29 mouse cellular contexts compared by ENCODE assay signal in genomic region chr3:150640004-150640676, GRCm38 (mm10).
"Had no signal": no experiment of that assay in that cellular context is flagged by ENCODE, and none has a peak within 500 bp of the region (broad histone marks: within the 10 kb centered on the region; RNA-seq: fewer than 3 reads in every experiment).

No protein-coding gene starts in this region.

- H3K27ac ChIP-seq: embryonic facial prominence, embryonic 10.5 days; embryonic facial prominence, embryonic 12.5 days; embryonic facial prominence, embryonic 13.5 days; embryonic facial prominence, embryonic 15.5 days; forebrain, embryonic 10.5 days; forebrain, embryonic 12.5 days; forebrain, embryonic 13.5 days; forebrain, embryonic 15.5 days; gastrocnemius, adult 2 months; heart, adult 2 months had no signal

- H3K36me3 ChIP-seq: embryonic facial prominence, embryonic 10.5 days; embryonic facial prominence, embryonic 12.5 days; embryonic facial prominence, embryonic 13.5 days; embryonic facial prominence, embryonic 15.5 days; forebrain, embryonic 10.5 days; forebrain, embryonic 12.5 days; forebrain, embryonic 15.5 days had no signal

- H3K4me2 ChIP-seq: embryonic facial prominence, embryonic 12.5 days; embryonic facial prominence, embryonic 13.5 days; embryonic facial prominence, embryonic 15.5 days; forebrain, embryonic 12.5 days; forebrain, embryonic 13.5 days; forebrain, embryonic 15.5 days had no signal

- DNase-seq: cerebellum, adult 2 months; cerebellum, adult 8-10 months; cerebellum, adult 9-10 months; cerebellum, adult 9-11 months; cerebellum, postnatal 10 days; cerebellum, postnatal 14 days; cerebellum, postnatal 25 days; cerebellum, postnatal 36 days; embryo, embryonic 11 days; forebrain, postnatal 0 days; gastrocnemius, adult 2 months; gastrocnemius, postnatal 10 days; gastrocnemius, postnatal 14 days; gastrocnemius, postnatal 25 days; gastrocnemius, postnatal 36 days; heart, adult 11 months; heart, adult 18-20 months; heart, adult 2 months had no signal

- H3K4me3 ChIP-seq: embryonic facial prominence, embryonic 10.5 days; embryonic facial prominence, embryonic 12.5 days; embryonic facial prominence, embryonic 13.5 days; embryonic facial prominence, embryonic 15.5 days; erythroblast, embryonic 14.5 days; forebrain, embryonic 10.5 days; forebrain, embryonic 12.5 days; forebrain, embryonic 13.5 days; forebrain, embryonic 15.5 days; gastrocnemius, adult 2 months; heart, adult 2 months had no signal

- H3K9me3 ChIP-seq: embryonic facial prominence, embryonic 10.5 days; embryonic facial prominence, embryonic 12.5 days; embryonic facial prominence, embryonic 13.5 days; embryonic facial prominence, embryonic 15.5 days; forebrain, embryonic 10.5 days; forebrain, embryonic 12.5 days; forebrain, embryonic 13.5 days; forebrain, embryonic 15.5 days had no signal

- ATAC-seq: forebrain, embryonic 13.5 days; forebrain, embryonic 14.5 days; forebrain, embryonic 15.5 days; forebrain, embryonic 16.5 days; forebrain, postnatal 0 days had no signal

- H3K4me1 ChIP-seq: embryonic facial prominence, embryonic 10.5 days; embryonic facial prominence, embryonic 12.5 days; embryonic facial prominence, embryonic 13.5 days; embryonic facial prominence, embryonic 15.5 days; forebrain, embryonic 10.5 days; forebrain, embryonic 12.5 days; forebrain, embryonic 13.5 days; forebrain, embryonic 15.5 days had no signal

- H3K9ac ChIP-seq: embryonic facial prominence, embryonic 12.5 days; embryonic facial prominence, embryonic 13.5 days; embryonic facial prominence, embryonic 15.5 days; forebrain, embryonic 12.5 days; forebrain, embryonic 13.5 days; forebrain, embryonic 15.5 days; forebrain, postnatal 0 days had no signal

- H3K27me3 ChIP-seq: embryonic facial prominence, embryonic 12.5 days; embryonic facial prominence, embryonic 13.5 days; embryonic facial prominence, embryonic 15.5 days; forebrain, embryonic 12.5 days; forebrain, embryonic 13.5 days; forebrain, embryonic 15.5 days had no signal
